Mouse (Mus musculus): ENCODE measurements around the gene Tlr8.
A peak's percentile ranks its signal among the peaks of the same experiment; 100 is the strongest.
"Not testable (repeated sequence)": the region's sequence is repeated elsewhere in the genome, so short reads cannot be mapped to it uniquely, and the experiment has no call there.

Tlr8 gene

DNA sequence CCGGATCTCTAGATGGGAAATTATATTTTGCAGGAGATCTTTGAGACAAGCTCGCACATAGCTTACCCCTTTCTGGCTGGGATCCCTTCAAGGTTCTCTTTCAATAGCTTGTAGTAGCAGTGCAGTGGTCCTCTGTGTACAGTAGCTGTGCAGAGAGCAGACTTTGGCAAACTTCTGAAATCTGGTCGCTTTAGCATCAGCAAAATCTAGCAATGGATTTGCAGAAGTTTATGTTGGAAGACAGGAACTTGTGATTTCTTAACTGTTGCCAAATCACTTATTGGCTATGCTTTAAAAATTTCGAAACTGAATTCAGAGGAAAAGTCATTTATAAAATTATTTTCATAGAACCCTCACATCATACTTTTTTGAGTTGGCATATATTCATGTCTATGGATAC lies at the start of gene Tlr8:
Tlr8 (minus strand) TSS at position 244 of the 400 bp plus-strand sequence.
- DNase-seq (ENCODE audit: low read depth, low spot score): no peak

DNA sequence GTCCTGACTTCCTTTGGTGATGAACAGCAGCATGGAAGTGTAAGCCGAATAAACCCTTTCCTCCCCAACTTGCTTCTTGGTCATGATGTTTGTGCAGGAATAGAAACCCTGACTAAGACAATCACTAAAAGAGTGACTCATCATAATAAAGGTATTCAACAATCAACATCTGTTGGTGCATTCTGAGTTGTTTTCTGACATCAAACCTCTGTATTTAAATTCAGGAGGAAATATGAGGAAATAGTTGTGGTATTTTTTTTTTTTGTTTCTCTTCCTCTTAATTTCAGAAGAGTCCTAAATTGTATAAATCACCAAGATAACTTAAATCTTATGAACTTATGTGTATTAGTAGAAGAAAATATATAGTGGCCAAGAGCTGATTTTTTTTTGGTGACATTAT lies 37.9 kb upstream of the Tlr8 start:
- DNase-seq (ENCODE audit: low read depth, low spot score): not testable (repeated sequence)

DNA sequence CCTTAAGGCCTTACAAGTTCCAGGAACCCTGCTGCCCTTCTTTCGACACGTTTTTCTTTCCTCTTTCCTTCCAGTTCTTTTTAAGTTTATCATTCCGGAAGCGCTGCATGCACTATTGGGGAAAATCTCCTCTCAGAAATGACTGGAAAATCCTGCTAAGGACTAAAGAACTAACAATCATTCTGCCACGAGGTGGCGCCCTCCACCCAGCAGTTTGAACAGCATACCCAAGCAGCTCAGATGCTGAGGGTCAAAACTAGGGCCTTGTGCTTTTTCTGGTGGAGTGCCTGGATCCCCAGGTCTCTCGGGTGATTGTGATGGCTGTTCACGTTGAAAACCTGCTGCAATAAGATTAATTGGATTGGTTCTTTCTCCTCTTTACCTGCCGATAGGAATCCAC lies 12.8 kb upstream of the Tlr8 start:
- DNase-seq (ENCODE audit: low read depth, low spot score): peak; percentile 9

DNA sequence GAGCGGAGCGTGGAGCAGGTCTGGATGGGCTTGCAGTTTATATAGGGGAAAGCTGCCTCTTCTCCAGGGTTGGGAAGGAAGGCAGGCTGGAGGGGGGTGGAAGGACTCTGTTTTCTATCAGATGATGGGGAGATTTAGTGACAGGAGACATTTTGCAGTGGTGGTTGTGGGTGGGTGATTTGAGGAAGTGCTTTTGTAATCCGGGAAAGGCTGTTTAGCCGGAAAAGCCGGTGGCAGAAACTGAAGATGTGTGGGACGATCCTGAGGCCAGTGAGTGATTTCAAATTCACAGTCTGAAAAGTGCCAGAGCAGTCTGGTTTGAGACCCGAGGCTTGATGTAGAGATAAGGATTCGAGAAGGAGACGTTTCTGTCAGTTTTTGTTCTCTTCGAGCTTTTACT lies 12.4 kb upstream of the Tlr8 start:
- no peak for DNase-seq (ENCODE audit: low read depth, low spot score)

DNA sequence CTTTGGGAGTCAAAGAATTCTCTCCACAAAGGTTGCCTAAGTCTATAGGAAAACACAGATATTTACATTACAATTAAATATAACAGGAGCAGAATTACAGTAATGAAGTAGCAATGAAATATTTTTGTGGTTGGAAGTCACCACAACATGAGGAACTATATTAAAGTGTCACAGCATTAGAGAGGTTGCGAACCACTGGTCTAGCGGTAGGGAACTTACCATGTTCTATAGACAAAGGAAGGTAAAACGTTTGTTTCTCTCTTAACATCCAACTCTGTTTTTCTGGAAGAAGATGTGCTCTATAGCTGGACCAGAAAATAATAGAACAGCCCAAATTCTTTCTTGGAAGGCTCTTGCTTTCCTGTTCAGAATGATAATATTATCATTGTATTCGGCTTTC lies 599 bp downstream of the Tlr8 start:
- DNase-seq (ENCODE audit: low read depth, low spot score): no peak

DNA sequence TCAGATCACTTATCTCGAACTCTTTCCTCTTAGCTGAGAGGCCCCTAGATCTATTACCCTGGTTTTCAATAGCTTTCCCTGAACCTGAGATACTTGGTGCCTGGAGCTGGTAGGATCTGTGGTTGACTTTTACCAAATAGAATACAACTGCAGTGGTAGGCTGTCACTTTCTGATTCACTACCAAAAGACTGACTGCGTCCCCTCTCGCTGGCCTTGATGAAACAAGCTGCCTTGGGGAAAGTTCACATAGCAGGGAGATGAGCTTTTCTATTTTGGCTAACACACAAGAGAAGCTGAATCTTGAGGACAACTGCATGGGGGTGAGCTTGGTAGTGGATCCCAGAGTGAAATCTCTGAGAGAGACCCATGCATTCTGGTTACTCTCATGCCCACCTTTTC lies 22.4 kb downstream of the Tlr8 start:
- DNase-seq (ENCODE audit: low read depth, low spot score): no peak

DNA sequence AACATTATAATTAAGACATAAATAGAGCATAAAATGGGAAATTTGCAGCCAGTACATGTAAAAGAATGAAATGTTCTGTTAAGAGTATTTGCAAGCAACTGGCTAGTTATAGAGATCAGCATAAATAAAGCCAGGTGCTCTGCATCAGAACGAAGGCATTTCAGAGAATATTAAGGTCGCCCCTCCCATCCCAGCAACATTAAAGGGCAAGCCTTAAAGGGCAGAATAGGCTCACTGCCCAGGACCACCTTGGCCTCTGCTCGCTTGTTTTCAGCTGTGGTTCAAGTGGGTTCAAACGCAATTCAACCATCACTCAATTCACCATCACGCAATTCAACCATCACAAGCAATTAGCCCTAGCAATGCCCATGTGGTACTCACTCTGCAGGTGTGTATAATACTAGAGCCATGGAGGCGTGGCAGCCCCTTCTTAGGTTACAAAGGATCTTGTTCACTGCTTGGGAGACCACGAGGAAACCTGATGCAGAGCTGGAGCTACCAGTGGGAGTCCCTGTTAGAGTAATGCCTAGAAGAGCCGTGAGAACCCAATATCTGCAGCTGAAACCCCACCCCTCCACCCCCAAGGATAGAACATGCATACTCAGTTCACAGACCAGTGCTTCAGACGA lies 24.7 kb downstream of the Tlr8 start:
- DNase-seq (ENCODE audit: low read depth, low spot score): no peak

DNA sequence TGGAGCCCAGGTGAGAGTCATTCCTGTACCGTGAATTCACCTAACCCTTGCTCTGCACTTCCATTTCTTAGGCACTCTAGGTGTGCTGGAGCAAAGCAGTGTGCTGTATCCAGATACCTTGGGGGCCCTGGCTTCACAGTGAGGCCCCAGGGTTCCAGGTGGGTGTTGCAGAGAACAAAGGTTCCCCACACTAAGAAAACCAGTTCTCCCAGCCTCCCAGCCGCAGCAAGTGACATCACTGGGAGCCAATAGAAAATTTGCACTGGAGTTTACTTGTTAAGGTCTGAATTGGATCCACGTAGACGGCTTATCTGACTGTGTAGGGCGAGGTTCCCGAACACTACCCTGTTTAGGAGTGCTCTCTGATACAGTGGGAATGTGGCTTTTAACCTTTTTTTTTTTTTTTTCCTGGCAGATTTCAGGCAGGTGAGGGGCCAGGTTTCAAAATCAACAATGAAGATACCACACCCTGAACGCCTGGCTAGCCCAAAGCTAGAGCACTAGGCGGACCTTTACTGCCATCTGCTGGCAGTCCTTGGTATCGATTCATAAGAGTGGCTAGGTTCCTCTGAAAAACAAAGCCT lies 30.9 kb downstream of the Tlr8 start:
- peak; percentile 37 for DNase-seq (ENCODE audit: low read depth, low spot score)

DNA sequence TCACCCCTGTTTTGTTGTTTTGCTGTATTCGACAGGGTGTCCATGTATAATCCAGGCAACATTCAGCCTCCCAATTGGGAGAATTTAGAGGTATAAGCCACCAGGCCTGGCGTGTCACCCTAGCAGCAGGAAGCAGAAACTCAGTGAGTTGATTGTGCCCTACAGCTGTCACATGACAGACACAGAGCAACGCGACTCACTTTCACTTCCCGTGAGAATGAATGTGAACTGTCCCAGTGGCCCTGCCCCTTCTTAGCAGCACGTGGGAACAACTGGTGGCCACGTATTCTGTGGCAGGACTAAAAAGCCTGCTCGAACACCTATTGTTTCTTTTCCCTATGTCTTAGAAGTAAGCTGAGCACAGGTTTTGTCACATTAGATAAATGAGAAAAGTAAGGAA lies 33.0 kb downstream of the Tlr8 start:
- DNase-seq (ENCODE audit: low read depth, low spot score): no peak

DNA sequence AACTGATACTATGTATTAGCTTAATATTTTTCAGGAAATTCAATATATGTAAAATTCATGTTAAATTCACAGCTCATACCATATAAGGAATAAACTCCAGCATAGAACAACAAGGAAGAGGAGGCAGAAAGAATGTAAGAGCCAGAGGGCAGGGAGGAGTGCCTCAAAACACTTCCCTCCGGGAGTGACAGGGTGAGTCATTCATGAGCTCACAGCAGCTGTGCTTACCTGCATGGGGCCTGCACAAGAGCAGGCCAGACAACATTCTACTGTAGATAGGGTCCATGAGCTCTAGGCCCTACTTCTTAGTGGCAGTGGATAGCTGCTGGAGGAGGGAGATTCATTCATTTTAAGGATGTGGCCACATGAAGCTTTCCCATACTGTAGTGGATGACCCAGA lies 34.3 kb downstream of the Tlr8 start:
- DNase-seq (ENCODE audit: low read depth, low spot score): no peak

DNA sequence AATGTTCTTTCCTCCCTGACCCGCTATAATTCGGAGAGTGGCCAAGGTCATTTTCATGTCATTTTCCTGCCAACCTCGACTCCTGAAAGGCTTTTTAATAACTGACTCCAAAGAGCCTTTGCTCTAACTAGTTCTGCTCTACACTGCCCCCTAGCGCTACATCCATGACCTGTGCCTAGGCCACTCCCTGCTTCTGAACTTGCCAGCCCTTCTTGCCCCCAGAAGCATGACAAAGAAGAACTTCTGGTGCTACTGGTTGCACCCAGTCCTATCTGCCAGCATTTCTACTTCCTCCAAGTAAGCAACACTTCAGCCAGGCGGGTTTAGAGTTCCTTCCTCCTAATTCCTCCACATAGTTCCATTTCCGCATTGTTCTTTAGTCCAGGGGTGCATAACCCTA lies 34.9 kb downstream of the Tlr8 start:
- no peak for DNase-seq (ENCODE audit: low read depth, low spot score)

DNA sequence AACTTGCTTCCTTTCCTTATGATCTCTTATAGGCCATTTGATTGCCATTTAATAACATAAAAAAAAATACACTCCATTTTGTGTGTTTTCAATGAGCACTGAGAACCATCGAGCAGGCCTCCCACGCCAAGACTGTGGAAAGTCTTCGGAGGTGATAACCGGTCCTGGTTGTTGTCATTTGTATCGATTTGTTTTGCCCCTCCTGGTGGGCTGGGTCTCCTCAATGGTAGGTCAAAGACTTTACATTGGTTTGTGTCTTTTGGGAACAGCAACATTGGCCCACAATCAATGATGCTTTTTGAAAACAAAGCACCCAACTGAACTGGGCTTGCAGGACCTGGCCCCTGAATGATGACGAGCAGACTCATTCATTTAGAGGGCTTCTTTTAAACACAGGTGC lies 36.4 kb downstream of the Tlr8 start:
- DNase-seq (ENCODE audit: low read depth, low spot score): no peak

DNA sequence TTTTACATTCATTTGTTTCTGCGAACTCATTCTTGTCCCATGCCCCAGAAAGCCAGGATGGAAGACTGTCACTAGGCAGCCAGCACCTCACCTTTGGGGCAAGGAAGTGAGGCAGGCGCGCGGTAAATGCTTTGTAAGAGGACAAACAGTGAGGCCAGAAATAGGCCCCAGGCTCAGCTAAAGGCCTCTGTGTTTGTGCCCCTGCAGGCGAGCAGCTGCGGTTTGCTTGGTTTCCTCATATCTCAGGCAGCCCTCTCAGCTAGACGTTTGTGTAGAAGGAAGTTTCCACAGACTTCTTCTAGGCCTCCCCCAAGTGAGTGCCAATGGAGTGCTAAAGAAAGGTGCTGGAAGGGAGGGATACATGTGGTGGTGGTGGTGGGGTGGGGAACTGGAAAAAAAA lies 37.0 kb downstream of the Tlr8 start:
- DNase-seq (ENCODE audit: low read depth, low spot score): no peak

DNA sequence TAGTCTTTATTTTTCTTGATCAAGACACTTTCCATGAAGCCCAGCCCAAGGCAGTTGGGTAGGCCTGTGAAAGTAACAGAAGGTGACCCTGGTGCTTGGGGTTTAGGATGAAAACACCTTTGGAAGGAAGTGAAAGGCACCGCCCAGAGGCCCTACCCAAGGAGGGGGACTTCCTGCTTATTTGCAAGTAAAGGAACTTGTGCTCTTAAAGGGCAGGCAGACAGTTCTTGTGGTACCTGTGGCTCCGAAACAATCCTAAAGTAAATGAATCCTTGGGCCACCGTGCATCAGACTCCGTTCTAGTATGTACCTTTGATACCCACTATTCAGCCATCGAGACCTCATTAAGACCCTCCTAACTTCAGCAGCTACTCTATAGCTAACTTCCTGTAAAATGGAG lies 37.6 kb downstream of the Tlr8 start:
- DNase-seq (ENCODE audit: low read depth, low spot score): no peak

DNA sequence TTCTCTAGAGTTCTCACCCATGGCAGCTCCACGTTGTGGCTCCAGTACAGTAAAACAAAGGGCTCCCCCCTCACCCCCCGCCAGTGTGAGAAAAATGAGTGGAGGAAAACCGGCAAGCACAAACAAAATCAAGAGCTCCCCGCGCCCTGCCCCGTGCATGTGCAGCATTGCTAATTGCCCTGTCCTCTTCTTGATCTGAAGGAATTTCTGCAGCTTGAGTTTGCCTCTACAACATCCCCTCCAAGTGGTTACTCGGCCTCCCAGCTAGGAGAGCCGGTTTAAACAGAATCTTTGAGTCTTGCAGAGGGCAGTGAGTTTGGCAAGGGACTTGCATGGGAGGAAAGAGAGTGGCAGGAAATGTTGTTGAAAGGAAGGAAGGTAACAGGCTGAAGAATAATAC lies 51.4 kb downstream of the Tlr8 start:
- no peak for DNase-seq (ENCODE audit: low read depth, low spot score)

DNA sequence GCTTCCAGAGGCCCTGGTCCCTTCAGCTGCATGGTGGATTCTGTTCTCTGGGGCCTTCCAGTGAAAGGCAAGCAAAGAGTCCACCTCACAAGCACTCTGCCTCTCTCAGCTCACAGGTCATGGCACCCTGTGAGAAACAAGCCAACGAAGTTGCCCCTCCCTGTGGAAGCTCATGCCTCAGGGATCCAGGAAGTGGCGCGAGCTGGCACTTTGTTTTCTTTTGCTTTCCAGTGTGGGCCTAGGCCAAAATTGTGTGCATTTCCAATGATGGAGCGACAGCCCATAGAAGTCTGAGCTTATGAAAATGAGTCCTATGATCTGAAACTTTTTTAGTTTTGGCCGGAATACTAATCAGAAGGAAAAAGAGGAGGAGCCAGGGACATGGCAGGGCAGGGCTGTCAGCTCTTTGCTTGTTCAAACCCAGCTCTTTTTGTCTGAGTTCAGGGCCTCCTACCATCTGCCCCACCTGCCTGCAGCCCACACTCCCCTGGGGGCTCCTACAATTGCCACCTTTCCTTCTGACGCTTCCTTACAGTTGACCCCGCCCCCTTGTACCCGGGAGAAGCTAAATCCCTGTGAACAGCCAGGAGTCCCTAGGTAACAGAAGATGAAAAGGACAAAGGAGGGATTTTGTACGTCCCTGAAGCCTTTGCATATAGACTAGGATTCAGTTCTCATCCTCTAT lies 52.1 kb downstream of the Tlr8 start:
- DNase-seq (ENCODE audit: low read depth, low spot score): no peak

DNA sequence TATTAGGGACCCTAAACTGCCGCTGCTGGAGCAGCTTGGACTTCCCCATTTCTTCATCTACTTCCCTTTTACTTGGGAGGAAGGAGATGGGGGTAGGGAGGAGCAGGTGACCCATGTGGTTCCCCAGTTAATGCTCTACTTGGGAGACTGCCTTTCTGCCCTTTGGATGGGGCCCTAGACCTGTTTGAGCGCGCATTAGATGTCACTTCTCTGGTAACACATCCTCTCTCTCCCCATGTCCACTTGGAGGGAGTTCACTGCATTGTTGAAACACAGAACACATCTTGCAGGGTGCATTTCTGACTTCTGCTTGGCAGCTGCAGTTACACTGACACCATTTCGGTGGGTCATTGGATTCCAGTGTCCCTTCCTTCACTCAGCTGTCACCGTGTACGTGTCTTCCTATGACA lies 53.8 kb downstream of the Tlr8 start:
- DNase-seq (ENCODE audit: low read depth, low spot score): no peak

DNA sequence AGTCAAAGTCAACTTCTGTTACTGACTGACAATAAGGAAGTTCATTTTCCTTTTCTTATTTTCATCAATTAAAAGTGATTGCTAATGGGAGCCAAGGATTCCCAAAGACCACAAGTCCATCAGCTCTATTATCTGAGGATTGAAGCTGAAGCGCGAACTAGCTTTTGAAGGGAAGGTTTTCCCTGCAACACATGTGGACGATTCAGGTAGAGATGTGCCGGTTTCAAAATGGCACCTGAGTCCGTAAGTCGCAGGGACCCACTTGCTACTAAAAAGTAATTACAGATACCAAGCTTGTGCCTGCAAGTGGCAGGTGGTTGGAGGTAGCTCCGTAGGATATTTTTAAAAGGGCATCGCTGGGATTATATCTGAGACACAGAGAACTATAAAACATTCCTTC lies 54.3 kb downstream of the Tlr8 start:
- DNase-seq (ENCODE audit: low read depth, low spot score): no peak

DNA sequence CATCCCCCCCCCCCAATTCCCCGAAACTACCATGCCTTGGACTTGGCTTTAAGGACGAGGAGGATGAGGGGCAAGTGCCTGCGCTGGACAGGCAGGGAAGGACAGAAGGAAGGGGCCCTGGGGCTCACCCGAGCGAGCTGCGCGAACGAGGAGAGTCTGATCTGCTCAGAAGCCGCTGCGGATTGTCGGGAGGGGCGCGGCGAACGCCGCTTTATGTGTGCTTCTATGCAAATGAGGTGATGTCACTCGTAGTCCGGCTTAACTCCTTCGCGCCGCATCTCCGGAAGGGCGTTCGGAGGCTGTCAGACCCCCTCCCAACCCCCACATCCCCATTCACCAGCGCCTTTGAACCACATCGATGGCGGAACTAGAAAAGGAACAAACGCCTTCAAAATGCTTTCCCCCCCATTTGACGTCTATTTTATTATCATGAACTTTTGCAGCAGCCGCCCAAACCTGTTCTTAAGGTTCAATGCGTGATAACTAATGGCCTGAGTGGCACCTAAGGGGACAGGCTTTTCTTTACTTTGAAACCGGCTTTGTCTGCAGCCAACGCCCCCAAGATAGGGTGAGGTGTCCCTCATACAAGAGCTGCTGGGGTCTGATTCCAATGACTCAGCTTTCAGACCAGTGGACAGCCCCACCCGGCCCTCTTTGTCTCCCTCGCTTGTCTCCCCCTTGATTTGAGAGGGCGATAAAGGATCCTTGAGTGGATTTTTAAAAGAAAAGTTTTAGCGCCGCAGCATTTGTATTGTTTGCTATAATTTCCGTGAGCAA lies 55.0 kb downstream of the Tlr8 start, which contains the start of gene Tmsb4x:
Tmsb4x (minus strand) TSS at position 338 of the 777 bp plus-strand sequence.
- DNase-seq (ENCODE audit: low read depth, low spot score): peak; percentile 74

DNA sequence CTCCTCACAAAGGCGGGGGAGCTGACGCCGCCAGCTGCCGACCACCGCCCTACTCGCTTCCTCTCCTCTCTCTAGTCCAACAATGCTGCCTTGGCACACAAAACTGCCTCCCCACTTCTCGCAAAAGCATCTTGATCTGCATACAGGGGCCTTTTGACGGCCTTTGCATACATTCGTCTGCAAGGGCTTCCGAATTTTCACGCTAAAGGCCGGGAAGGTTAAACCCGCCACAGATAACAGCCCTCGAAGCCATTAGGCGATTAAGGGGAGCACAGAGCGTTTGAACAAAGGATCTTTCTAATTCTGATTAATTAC lies 55.7 kb downstream of the Tlr8 start:
- DNase-seq (ENCODE audit: low read depth, low spot score): no peak

DNA sequence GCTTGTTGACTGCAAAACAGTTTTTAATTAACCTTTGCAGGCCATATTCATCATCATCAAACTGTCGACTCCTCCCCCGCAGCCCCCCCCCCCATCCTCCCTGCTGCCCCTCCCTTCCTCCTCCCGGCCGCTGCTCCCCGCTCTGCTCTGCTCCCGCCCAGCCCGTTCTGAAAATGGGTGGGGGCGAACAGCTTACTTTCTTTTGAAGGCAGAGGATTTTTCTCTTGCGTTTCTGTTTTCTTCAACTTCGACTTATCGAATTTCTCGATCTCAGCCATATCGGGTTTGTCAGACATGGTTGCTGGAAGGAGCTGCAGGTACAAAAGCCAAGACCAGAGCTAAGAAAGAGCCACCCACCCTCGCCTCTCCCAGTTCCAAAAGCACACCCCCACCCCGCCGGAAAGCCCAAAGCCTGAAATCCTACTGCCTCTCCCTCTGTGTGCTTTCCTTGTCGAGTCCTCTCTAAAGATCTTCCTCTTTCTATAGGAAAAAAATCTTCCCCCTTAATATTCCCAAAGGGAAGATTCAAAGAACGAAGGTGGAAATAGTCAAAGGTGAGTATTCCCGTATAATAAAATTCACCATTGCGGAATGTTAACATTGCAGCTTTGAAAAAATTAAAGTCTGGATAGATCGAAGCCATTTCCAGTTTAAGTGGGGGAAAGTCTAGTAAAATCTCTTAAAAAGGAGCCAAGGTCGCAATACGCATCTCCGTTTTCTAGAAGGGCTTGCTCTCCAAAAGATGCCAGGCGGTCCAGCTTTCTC lies 56.2 kb downstream of the Tlr8 start:
- no peak for DNase-seq (ENCODE audit: low read depth, low spot score)
